Mouse (Mus musculus) regulatory T cell (primary cell): ENCODE data around the gene Atp8b5.

ENCODE experiments used
- in situ Hi-C: fragments of 300-600 bp; cut with MboI, MseI; formaldehyde crosslinking; loops from one replicate; pipeline ENCODE4 v1.15.1; 2025; ENCODE audit warnings: high pct_unique_total_duplicates

Gene Atp8b5

DNA sequence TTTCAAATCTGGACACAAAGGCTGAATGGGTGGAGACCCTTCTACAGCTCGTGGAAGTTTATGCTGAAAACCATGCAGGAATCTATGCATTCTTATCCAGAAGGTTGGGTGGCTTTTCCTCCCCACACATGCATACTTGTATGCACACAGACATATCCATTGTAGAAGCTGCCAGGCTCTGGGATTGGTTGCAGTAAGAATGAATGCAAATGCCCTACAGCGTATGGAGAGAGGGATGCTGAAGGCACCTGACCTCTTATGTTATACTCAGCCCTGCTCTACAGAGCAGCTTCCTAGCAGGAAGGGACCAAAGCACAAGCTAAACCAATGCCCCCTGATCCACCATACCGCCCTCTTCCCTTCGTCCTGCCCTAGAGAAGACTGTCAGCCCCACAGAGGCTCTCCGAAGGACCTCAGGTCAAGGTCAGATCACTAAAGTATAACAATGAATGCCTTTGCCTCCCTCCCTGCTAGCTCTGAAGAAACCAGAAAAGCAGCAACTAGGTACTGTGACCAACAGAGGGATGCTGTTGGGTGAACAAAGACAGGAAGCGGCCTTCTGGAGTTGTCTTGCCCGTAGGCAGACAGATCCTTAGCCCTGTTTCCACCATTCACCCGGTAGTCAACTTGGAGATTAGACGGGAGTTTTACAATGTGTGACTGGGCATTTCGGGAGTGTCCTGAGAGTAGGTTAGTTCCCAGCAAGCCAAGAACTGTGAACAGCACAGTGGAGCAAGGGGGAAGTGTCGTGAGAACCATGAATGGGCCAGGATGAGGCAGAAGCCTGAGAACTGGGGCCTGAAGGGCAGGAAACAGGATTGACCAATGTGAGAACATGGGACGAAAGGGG lies 140.3 kb downstream of the Atp8b5 start:
- in situ Hi-C loops: no loop called here

- in situ Hi-C loops: loop anchor here (5.0 kb wide), 1 partner anchor 152 kb away; no protein-coding TSS in a partner anchor
These were observed 147.8 kb downstream of the Atp8b5 start for GRCm38 (mm10) chr4:43414761-43415160.

GRCm38 (mm10) chr4:43415221-43416070 lies 148.5 kb downstream of the Atp8b5 start:
- in situ Hi-C loops: loop anchor here (5.0 kb wide), 1 partner anchor 153 kb away; no protein-coding TSS in a partner anchor

DNA sequence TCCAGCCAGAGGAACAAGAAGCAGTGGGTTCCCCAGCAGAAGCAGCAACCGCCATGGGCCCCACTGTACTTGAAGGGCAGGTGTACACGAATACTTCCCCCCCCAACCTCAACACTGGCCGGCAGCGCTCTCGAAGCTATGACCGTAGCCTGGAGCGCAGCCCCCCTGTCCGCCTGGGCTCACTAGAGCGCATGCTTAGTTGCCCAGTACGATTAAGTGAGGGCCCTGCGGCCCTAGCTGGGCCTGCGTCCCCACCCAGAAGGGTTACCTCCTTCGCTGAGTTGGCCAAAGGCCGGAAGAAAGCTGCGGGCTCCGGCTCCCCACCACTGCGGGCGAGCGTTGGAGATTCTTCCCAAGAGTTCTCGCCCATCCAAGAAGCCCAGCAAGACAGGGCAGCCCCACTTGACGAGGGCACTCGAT lies 149.1 kb downstream of the Atp8b5 start:
- in situ Hi-C loops: loop anchor here (5.0 kb wide), 1 partner anchor 154 kb away; no protein-coding TSS in a partner anchor

DNA sequence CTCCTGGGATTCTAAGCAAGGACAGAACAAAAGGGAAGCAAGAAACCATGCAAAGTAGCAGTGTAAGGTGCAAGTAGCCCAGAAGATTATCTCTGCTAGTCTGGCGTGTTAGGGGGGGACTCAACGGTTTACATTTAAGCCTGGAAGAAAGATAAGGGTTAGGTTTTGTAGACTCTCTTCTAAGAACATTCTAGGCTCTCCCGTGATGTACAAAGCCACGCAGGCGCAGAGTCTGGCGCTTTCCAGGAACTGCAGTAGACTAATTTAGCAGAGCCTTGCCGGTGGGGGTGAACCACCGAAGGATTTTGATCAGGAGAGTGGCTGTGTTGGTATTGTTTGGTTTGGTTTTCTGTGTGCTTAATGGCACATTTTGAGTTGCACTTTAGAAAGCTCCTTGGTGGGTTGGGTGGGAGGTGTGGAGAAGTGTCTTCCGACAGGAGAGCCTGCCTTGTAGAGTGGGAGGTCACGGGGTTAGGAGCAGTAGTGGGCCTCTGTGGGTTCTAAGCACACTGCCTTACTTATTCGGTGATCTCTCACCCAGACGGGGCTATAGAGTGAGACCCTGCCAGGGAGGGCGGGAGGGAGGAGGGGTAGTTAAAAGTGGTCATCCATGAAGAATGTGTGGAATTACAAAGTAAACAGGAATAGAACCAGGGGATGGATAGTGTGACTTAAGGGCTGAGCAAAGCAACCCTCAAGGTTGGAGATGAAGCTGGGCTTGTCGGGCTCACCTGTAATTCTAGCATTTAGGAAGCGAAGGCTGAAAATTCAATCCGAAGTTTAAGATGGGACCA lies 150.5 kb downstream of the Atp8b5 start:
- in situ Hi-C loops: loop anchor here (5.0 kb wide), 1 partner anchor 155 kb away; no protein-coding TSS in a partner anchor

DNA sequence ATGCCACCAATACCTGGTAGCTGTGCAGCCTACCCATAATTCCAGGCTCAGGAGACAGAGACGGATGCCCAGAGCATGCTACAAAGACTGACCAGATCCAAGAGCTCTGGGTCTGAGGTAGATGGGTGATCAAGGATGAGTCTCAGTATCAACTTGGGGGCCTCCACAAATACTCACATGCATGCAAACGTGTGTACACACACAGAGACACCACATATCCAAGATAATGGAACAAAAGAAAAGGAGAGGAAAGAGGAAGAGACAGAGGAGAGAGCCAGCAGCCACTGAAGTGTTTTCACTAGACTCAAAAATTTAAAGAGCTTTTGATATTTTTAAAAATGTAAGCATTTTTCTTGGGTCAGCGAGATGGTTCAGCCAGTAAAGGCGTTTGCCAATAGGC lies 151.5 kb downstream of the Atp8b5 start:
- in situ Hi-C loops: loop anchor here (5.0 kb wide), 1 partner anchor 156 kb away; no protein-coding TSS in a partner anchor

GRCm38 (mm10) chr4:43418973-43419656 lies 152.2 kb downstream of the Atp8b5 start:
- in situ Hi-C loops: loop anchor here (5.0 kb wide), 1 partner anchor 157 kb away; no protein-coding TSS in a partner anchor

DNA sequence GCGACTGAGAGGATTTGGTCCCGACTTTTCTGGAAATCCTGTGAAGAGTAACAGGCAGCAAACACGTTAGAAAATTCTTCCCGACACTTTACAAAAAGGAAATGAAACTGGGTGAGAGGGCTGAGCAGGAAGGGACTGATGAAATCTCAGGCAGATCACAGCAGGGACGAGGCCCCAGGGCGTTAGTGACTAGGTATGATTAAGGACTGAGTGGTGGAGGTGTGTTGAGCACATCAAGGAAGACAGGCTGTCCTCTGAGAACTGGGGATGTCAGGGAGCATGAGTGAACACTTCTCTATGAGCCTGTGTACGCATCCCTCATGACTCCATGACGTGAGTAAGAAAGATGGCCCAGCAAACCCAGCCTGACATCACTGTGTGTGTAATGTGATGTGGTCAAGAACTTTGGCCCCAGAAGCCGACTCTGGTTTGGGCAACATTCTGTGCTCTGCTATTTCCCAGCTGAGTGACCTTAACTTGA lies 152.9 kb downstream of the Atp8b5 start:
- in situ Hi-C loops: loop anchor here (5.0 to 10.0 kb wide), 3 partner anchors 158 to 375 kb away; partner anchors contain the start of genes Fam214b, Hint2 and Spag8

DNA sequence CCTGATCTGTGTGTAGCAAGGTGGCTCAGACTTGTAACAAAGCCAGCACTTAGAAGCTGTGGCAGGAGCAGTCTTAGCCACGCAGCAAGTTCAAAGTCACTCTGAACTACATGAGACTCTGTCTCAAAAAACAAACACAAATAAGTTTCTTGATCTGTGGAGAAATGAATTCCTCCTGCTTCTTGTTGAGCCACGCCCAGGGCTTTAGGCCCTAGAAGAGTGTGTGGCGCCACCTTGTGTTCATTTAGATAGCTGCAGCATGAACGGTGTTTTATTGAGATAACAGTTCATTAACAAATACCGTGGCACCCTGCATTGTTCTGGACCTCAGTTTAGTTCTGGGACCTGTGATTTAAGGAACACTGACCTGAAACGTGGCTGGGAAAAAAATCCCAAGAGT lies 153.3 kb downstream of the Atp8b5 start:
- in situ Hi-C loops: loop anchor here (10.0 kb wide), 2 partner anchors 234 to 376 kb away; partner anchors contain the start of genes Fam214b, Hint2 and Spag8

DNA sequence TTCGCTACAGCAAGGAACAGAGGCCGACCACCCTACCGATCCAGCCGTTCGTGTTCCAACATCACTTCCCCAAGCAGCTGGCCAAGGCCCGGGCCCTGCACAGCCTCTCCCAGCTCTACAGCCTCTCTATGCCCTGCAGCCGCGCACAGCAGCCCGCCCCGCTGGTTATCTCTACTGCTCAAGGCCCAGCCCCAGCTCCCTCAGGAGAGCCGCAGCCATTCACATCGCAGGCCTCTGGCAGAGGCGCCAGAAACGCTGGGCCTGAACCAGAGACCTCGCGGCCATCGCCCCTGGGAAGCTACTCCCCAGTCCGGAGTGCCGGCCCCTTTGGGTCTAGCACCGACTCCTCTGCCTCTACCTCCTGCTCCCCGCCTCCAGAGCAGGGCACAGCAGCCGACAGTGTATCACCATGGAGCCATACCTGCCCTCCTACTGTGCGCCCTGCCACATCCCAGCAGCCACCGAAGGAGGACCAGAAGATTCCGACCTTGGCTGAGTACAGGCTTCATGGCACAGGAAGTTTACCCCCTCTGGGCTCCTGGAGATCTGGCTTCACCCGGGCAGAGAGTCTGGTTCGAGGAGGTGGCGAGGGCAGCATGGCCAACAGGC lies 154.8 kb downstream of the Atp8b5 start:
- in situ Hi-C loops: loop anchor here (10.0 kb wide), 2 partner anchors 233 to 377 kb away; partner anchors contain the start of genes Fam214b, Hint2 and Spag8
